Mouse (Mus musculus): ENCODE results near the gene Xab2. TPM values are rescaled to one million over a fixed set of nuclear protein-coding genes. Genes with fewer than 3 reads are reported as not detected.

The Xab2 gene
- polyA plus RNA-seq, 1 experiment from 2014 or later = 42.9 TPM

GRCm38 (mm10) chr8:3576211-3576960 lies 44.7 kb downstream of the Xab2 start:
- 82% methylated on average over 15 of the region's 15 CpGs for WGBS
- DNase-seq (ENCODE audit: low spot score) (no peak), ATAC-seq (ENCODE audit: low FRiP score) (no peak)
- Histone ChIP-seq H3K9ac (no peak overlapping the region), H3K27me3 (ENCODE audit: control insufficient read depth, insufficient read depth, low read length) (no peaks in the 10 kb centered on the region), H3K4me2 (replicated peaks) (no peak overlapping the region), H3K36me3 (replicated peaks; ENCODE audit: control insufficient read depth, insufficient read depth) (no peaks in the 10 kb centered on the region), H3K27ac (no peak overlapping the region), H3K4me3 (replicated peaks; ENCODE audit: low read length) (no peak overlapping the region), H3K4me1 (replicated peaks; ENCODE audit: control insufficient read depth, insufficient read depth, low read length) (no peaks in the 10 kb centered on the region), H3K9me3 (ENCODE audit: control insufficient read depth, low read length) (no peaks in the 10 kb centered on the region)

GRCm38 (mm10) chr8:3574546-3574945 lies 46.6 kb downstream of the Xab2 start:
- Histone ChIP-seq H3K4me1 (replicated peaks; ENCODE audit: control insufficient read depth, insufficient read depth, low read length) (no peaks in the 10 kb centered on the region), H3K27me3 (ENCODE audit: control insufficient read depth, insufficient read depth, low read length) (no peaks in the 10 kb centered on the region), H3K9ac (no peak overlapping the region), H3K9me3 (ENCODE audit: control insufficient read depth, low read length) (no peaks in the 10 kb centered on the region), H3K36me3 (replicated peaks; ENCODE audit: control insufficient read depth, insufficient read depth) (no peaks in the 10 kb centered on the region), H3K27ac (no peak overlapping the region), H3K4me2 (replicated peaks) (no peak overlapping the region), H3K4me3 (replicated peaks; ENCODE audit: low read length) (no peak overlapping the region)
- 97% methylated on average over 3 of the region's 3 CpGs for WGBS
- ATAC-seq (ENCODE audit: low FRiP score) = no peak
- DNase-seq (ENCODE audit: low spot score) = no peak

- ATAC-seq (ENCODE audit: low FRiP score) (no peak), DNase-seq (ENCODE audit: low spot score) (no peak)
Measured at GRCm38 (mm10) chr8:3569784-3570183, 51.3 kb downstream of the Xab2 start.

GRCm38 (mm10) chr8:3568378-3568777 lies 52.7 kb downstream of the Xab2 start:
- Histone ChIP-seq H3K9me3 (ENCODE audit: control insufficient read depth, low read length) (no peaks in the 10 kb centered on the region), H3K36me3 (replicated peaks; ENCODE audit: control insufficient read depth, insufficient read depth) (no peaks in the 10 kb centered on the region), H3K4me2 (replicated peaks) (peak overlapping the region; percentile 29; the same call in 1 of the 2 replicates), H3K9ac (no peak overlapping the region), H3K27me3 (ENCODE audit: control insufficient read depth, insufficient read depth, low read length) (no peaks in the 10 kb centered on the region), H3K27ac (no peak overlapping the region), H3K4me1 (replicated peaks; ENCODE audit: control insufficient read depth, insufficient read depth, low read length) (no peaks in the 10 kb centered on the region), H3K4me3 (replicated peaks; ENCODE audit: low read length) (no peak overlapping the region)
- no peak for DNase-seq (ENCODE audit: low spot score)
- ATAC-seq (ENCODE audit: low FRiP score) = no peak
- 6% methylated on average over 7 of the region's 7 CpGs for WGBS

More at GRCm38 (mm10) chr8:3569784-3570183, 51.3 kb downstream of the Xab2 start:
- H3K27me3 ChIP-seq (ENCODE audit: control insufficient read depth, insufficient read depth, low read length) = no peaks in the 10 kb centered on the region
- H3K9me3 ChIP-seq (ENCODE audit: control insufficient read depth, low read length) = no peaks in the 10 kb centered on the region
- H3K27ac ChIP-seq = no peak overlapping the region
- H3K9ac ChIP-seq = no peak overlapping the region
- H3K36me3 ChIP-seq (replicated peaks; ENCODE audit: control insufficient read depth, insufficient read depth) = no peaks in the 10 kb centered on the region
- H3K4me1 ChIP-seq (replicated peaks; ENCODE audit: control insufficient read depth, insufficient read depth, low read length) = no peaks in the 10 kb centered on the region
- H3K4me3 ChIP-seq (replicated peaks; ENCODE audit: low read length) = no peak overlapping the region
- 91% methylated on average over 5 of the region's 5 CpGs for WGBS
- no peak overlapping the region for H3K4me2 ChIP-seq (replicated peaks)

- ATAC-seq (ENCODE audit: low FRiP score) = no peak; the same call in 1 of the 2 replicates
- Histone ChIP-seq H3K4me2 (replicated peaks) (peak within 1 kb of the TSS; percentile 29), H3K4me1 (replicated peaks; ENCODE audit: control insufficient read depth, insufficient read depth, low read length) (no peaks in the 10 kb centered on the region), H3K4me3 (replicated peaks; ENCODE audit: low read length) (no peak within 1 kb of the TSS), H3K9ac (peak within 1 kb of the TSS; percentile 1; the same call in 1 of the 2 replicates), H3K27ac (no peak within 1 kb of the TSS), H3K9me3 (ENCODE audit: control insufficient read depth, low read length) (no peaks in the 10 kb centered on the region), H3K36me3 (replicated peaks; ENCODE audit: control insufficient read depth, insufficient read depth) (no peaks in the 10 kb centered on the region), H3K27me3 (ENCODE audit: control insufficient read depth, insufficient read depth, low read length) (no peaks in the 10 kb centered on the region)
- 1% methylated on average over 12 of the region's 12 CpGs for WGBS
- DNase-seq (ENCODE audit: low spot score) = no peak
Measured at GRCm38 (mm10) chr8:3567641-3568371, 53.3 kb downstream of the Xab2 start, which contains the start of gene C330021F23Rik. TSS of gene C330021F23Rik (plus strand) at chr8:3567990.

Other genes starting within 250 kb of the Xab2 start
- 12.6 TPM in 2 replicates for gene Arhgef18, start 228.3 kb downstream of the Xab2 start, polyA plus RNA-seq (2014; fragmentation: Nextera tagmentation; extraction: Ambion mirVana)
- gene Pex11g, start 153.6 kb downstream of the Xab2 start, polyA plus RNA-seq (2014; fragmentation: Nextera tagmentation; extraction: Ambion mirVana) = 2.3 and 3.2 TPM in 2 replicates
- 0.35 and 0.39 TPM in 2 replicates for gene Tex45, start 150.5 kb downstream of the Xab2 start, polyA plus RNA-seq (2014; fragmentation: Nextera tagmentation; extraction: Ambion mirVana)
- 34.5 and 41.2 TPM in 2 replicates for gene Zfp358, start 128.2 kb downstream of the Xab2 start, polyA plus RNA-seq (2014; fragmentation: Nextera tagmentation; extraction: Ambion mirVana)
- gene Mcoln1, start 120.9 kb downstream of the Xab2 start, polyA plus RNA-seq (2014; fragmentation: Nextera tagmentation; extraction: Ambion mirVana) = 70.0 and 86.0 TPM in 2 replicates
- gene Pnpla6, start 105.9 kb downstream of the Xab2 start, polyA plus RNA-seq (2014; fragmentation: Nextera tagmentation; extraction: Ambion mirVana) = 32.7 and 36.5 TPM in 2 replicates
- 0.72 TPM in 1 of 2 replicates, not detected in the other for gene C330021F23Rik, start 53.3 kb downstream of the Xab2 start, polyA plus RNA-seq (2014; fragmentation: Nextera tagmentation; extraction: Ambion mirVana)
- 48.2 and 49.7 TPM in 2 replicates for gene Camsap3, start 34.0 kb downstream of the Xab2 start, polyA plus RNA-seq (2014; fragmentation: Nextera tagmentation; extraction: Ambion mirVana)
- gene Pet100, start 232 bp upstream of the Xab2 start, polyA plus RNA-seq (2014; fragmentation: Nextera tagmentation; extraction: Ambion mirVana) = 75.4 and 92.8 TPM in 2 replicates
- 1.0 and 6.3 TPM in 2 replicates for gene Pcp2, start 4.2 kb upstream of the Xab2 start, polyA plus RNA-seq (2014; fragmentation: Nextera tagmentation; extraction: Ambion mirVana)
- gene Stxbp2, start 9.6 kb upstream of the Xab2 start, polyA plus RNA-seq (2014; fragmentation: Nextera tagmentation; extraction: Ambion mirVana) = 23.3 and 32.3 TPM in 2 replicates
- gene Retn, start 34.5 kb upstream of the Xab2 start, polyA plus RNA-seq (2014; fragmentation: Nextera tagmentation; extraction: Ambion mirVana) = 0.25 and 0.39 TPM in 2 replicates
- gene Mcemp1, start 44.4 kb upstream of the Xab2 start, polyA plus RNA-seq (2014; fragmentation: Nextera tagmentation; extraction: Ambion mirVana) = 0.13 TPM in 2 replicates
- gene Fcor, start 51.0 kb upstream of the Xab2 start, polyA plus RNA-seq (2014; fragmentation: Nextera tagmentation; extraction: Ambion mirVana) = 14.9 and 23.1 TPM in 2 replicates
- 47.7 and 51.2 TPM in 2 replicates for gene Trappc5, start 55.0 kb upstream of the Xab2 start, polyA plus RNA-seq (2014; fragmentation: Nextera tagmentation; extraction: Ambion mirVana)
- 0.33 and 0.37 TPM in 2 replicates for gene Fcer2a, start 72.9 kb upstream of the Xab2 start, polyA plus RNA-seq (2014; fragmentation: Nextera tagmentation; extraction: Ambion mirVana)
- not detected in 2 replicates for gene Clec4g, start 99.3 kb upstream of the Xab2 start, polyA plus RNA-seq (2014; fragmentation: Nextera tagmentation; extraction: Ambion mirVana)
- gene Cd209a, start 127.7 kb upstream of the Xab2 start, polyA plus RNA-seq (2014; fragmentation: Nextera tagmentation; extraction: Ambion mirVana) = 0.17 TPM in 1 of 2 replicates, not detected in the other
- gene Cd209e, start 233.0 kb upstream of the Xab2 start, polyA plus RNA-seq (2014; fragmentation: Nextera tagmentation; extraction: Ambion mirVana) = not detected in 2 replicates